Comparison of ENCODE assay signal across 15 mouse cellular contexts in the genomic region with DNA sequence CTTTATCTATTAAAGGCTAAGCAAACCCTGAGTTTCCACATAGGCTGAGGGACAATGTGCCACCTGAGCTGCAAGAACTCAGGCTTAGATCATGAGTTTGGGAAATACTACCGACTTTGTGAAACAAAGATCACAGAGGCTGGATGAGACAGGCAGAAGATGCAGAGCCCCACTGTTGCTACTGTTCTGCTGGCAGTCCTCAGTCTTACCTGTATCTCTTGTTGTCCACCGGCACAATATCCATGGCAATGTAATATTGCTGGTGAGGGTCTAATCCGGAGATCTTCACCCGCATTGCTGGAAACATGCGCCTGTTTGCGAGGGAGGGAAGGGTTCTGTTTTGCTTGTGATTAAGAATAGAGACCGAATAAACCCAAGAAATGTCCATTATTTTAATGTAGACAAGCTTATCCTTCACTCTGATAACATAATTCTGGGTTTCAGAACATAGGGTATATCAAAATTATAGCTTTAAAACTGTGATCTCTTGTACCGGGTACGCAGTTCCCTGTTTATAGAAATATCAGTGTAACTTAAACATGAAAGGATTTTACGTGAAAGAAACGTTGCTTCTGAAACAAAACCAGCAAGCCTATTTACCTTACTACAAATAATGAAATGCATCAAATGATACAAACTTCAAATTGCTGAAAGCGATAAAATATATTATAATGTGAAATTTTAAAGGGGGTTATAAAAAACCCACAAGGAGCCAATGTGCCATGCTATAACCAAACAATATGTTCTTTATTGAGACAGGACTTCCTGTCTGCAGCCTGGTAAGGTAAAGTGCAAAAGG. TPM values are rescaled to one million over a fixed set of nuclear protein-coding genes. Genes with fewer than 3 reads are reported as not detected.
DNase-seq lines count a peak whose midpoint lies in the region; ATAC-seq and TF ChIP-seq lines count a peak whose summit lies in the region.
"Had no signal": no experiment of that assay in that cellular context is flagged by ENCODE, and none has a peak within 500 bp of the region (broad histone marks: within the 10 kb centered on the region; RNA-seq: fewer than 3 reads in every experiment).

No protein-coding gene starts in this region.

- peak overlapping the region; percentile 6; the same call in 1 of the 2 replicates for H3K9ac ChIP-seq in heart, embryonic 16.5 days (ENCODE audit: low read length)
- H3K9ac ChIP-seq in heart, adult 2 months (ENCODE audit: low read depth, low read length) = no peak overlapping the region
- peak overlapping the region; percentile 43 for H3K9ac ChIP-seq in limb, embryonic 11.5 days (ENCODE audit: low read length)

- TF ChIP-seq POLR2A in heart, adult 2 months (IDR thresholded peaks at IDR 0.05; ENCODE audit: insufficient read depth, low read depth, low read length) = no peak

- no peak for TF ChIP-seq CTCF in heart, adult 2 months (IDR thresholded peaks at IDR 0.05)

- no peaks in the 10 kb centered on the region for H3K79me2 ChIP-seq in heart, adult 2 months (replicated peaks; ENCODE audit: control insufficient read depth, insufficient read depth, low read length)

- H3K9me3 ChIP-seq in heart, embryonic 16.5 days (replicated peaks; ENCODE audit: control insufficient read depth, low read length) = no peaks in the 10 kb centered on the region
- no peaks in the 10 kb centered on the region for H3K9me3 ChIP-seq in limb, embryonic 11.5 days (ENCODE audit: control insufficient read depth, low read length)

- 0 out of 2 replicates have a peak, but pooled peaks cover 2% of the 10 kb centered on the region for H3K4me1 ChIP-seq in heart, embryonic 16.5 days (ENCODE audit: control insufficient read depth, insufficient read depth, low read length)
- H3K4me1 ChIP-seq in heart, adult 2 months (ENCODE audit: control insufficient read depth, insufficient read depth, low read length) = no peaks in the 10 kb centered on the region
- peaks cover 3% of the 10 kb centered on the region; the same call in 1 of the 2 replicates for H3K4me1 ChIP-seq in limb, embryonic 11.5 days (ENCODE audit: control insufficient read depth, insufficient read depth, low read length)

- H3K36me3 ChIP-seq in heart, embryonic 16.5 days (ENCODE audit: control insufficient read depth, insufficient read depth) = no peaks in the 10 kb centered on the region
- H3K36me3 ChIP-seq in heart, adult 2 months (ENCODE audit: control insufficient read depth, insufficient read depth, low read length) = no peaks in the 10 kb centered on the region; the same call in 1 of the 2 replicates
- H3K36me3 ChIP-seq in limb, embryonic 11.5 days (ENCODE audit: control insufficient read depth, insufficient read depth, low read length) = no peaks in the 10 kb centered on the region

- no peak for ATAC-seq in heart, embryonic 16.5 days (replicated peaks; ENCODE audit: extremely low read depth, insufficient read depth, low FRiP score)
- ATAC-seq in limb, embryonic 11.5 days (ENCODE audit: insufficient number of reproducible peaks, low FRiP score, low TSS enrichment, low read depth) = no peak

- no peak for DNase-seq in heart, adult 2 months
- peak; percentile 18 for DNase-seq in embryo, embryonic 10 days (ENCODE audit: low spot score)
- peak; percentile 43 for DNase-seq in embryo, embryonic 11 days
- DNase-seq in limb, embryonic 11.5 days (ENCODE audit: low spot score) = peak; percentile 34
- no peak for DNase-seq in gastrocnemius, adult 8-10 months (ENCODE audit: low spot score in 2 of 2)
- DNase-seq in layer of hippocampus, postnatal 36 days = no peak
- DNase-seq: adrenal gland, postnatal 36 days; cerebellum, postnatal 36 days; kidney, adult 18-20 months; kidney, postnatal 25 days; left cerebral cortex, postnatal 4 days; thymus, adult 2 months had no signal

- H3K27me3 ChIP-seq in heart, embryonic 16.5 days (ENCODE audit: control insufficient read depth, insufficient read depth, low read length) = peaks cover 23% of the 10 kb centered on the region
- peaks cover 18% of the 10 kb centered on the region for H3K27me3 ChIP-seq in heart, adult 2 months (ENCODE audit: control insufficient read depth, insufficient read depth, low read length)
- peaks cover 4% of the 10 kb centered on the region; the same call in 1 of the 2 replicates for H3K27me3 ChIP-seq in limb, embryonic 11.5 days (ENCODE audit: control insufficient read depth, insufficient read depth, low read length)

- intact Hi-C loops in heart, adult 2 months (cut with DNase I) = no loop called here

- WGBS in heart, embryonic 16.5 days = 37% methylated on average over 12 of the region's 12 CpGs
- WGBS in heart, adult 2 months = 39% methylated on average over 12 of the region's 12 CpGs
- WGBS in limb, embryonic 11.5 days = 6% methylated on average over 12 of the region's 12 CpGs

- no peak for TF ChIP-seq EP300 in heart, adult 2 months (IDR thresholded peaks at IDR 0.05; ENCODE audit: insufficient read depth, low read depth, low read length)

- peak overlapping the region; percentile 49 for H3K4me2 ChIP-seq in heart, embryonic 16.5 days (ENCODE audit: low read depth, low read length)
- peak overlapping the region; percentile 48 for H3K4me2 ChIP-seq in limb, embryonic 11.5 days (ENCODE audit: low read depth, severe bottlenecking)

- H3K27ac ChIP-seq in heart, embryonic 16.5 days (ENCODE audit: low read length) = no peak overlapping the region
- no peak overlapping the region for H3K27ac ChIP-seq in heart, adult 2 months
- H3K27ac ChIP-seq in limb, embryonic 11.5 days (replicated peaks; ENCODE audit: low read depth, low read length) = peak overlapping the region; percentile 18; the same call in 1 of the 2 replicates

- H3K4me3 ChIP-seq in heart, embryonic 16.5 days (ENCODE audit: low read length) = peak overlapping the region; percentile 33
- no peak overlapping the region for H3K4me3 ChIP-seq in heart, adult 2 months
- peak overlapping the region; percentile 92 for H3K4me3 ChIP-seq in limb, embryonic 11.5 days (ENCODE audit: low read depth, low read length)

RNA-seq across cellular contexts. Expression of a gene that starts 3.7 kb away (rescaled TPM):
- 7.5 and 8.4 TPM in 2 replicates for polyA plus RNA-seq in heart, embryonic 16.5 days (2015; fragmentation: Nextera tagmentation; extraction: Ambion mirVana)
- total RNA-seq in heart, adult 2 months (2021) = 1 to 10 TPM; 4.0 to 4.4 TPM
- polyA plus RNA-seq in heart, adult 2 months (2012; rRNA removed) = 1.9 and 3.0 TPM in 2 replicates
- polyA plus RNA-seq in limb, embryonic 11.5 days (2014; fragmentation: Nextera tagmentation; extraction: Ambion mirVana) = 33.4 and 38.0 TPM in 2 replicates
- total RNA-seq in gastrocnemius, adult 8-10 months (2022) = under 1 TPM; 0.24 to 0.56 (median 0.41) TPM
- total RNA-seq in layer of hippocampus, postnatal 36 days (2021) = 1 to 10 TPM; 1.2 to 1.8 TPM
- total RNA-seq: granulocyte monocyte progenitor cell, adult 5-6 weeks; megakaryocyte, adult 5-6 weeks had no signal

Comparison
In these comparisons a context has a peak if more than half of its experiments do, and no peak if none do; other contexts are left out.
1. DNase-seq: peak in embryo, embryonic 10 days (single experiment), embryo, embryonic 11 days (single experiment) and limb, embryonic 11.5 days (single experiment); none in heart, adult 2 months (0 of 2), gastrocnemius, adult 8-10 months (0 of 2) and layer of hippocampus, postnatal 36 days (0 of 2).